In the genomic region with DNA sequence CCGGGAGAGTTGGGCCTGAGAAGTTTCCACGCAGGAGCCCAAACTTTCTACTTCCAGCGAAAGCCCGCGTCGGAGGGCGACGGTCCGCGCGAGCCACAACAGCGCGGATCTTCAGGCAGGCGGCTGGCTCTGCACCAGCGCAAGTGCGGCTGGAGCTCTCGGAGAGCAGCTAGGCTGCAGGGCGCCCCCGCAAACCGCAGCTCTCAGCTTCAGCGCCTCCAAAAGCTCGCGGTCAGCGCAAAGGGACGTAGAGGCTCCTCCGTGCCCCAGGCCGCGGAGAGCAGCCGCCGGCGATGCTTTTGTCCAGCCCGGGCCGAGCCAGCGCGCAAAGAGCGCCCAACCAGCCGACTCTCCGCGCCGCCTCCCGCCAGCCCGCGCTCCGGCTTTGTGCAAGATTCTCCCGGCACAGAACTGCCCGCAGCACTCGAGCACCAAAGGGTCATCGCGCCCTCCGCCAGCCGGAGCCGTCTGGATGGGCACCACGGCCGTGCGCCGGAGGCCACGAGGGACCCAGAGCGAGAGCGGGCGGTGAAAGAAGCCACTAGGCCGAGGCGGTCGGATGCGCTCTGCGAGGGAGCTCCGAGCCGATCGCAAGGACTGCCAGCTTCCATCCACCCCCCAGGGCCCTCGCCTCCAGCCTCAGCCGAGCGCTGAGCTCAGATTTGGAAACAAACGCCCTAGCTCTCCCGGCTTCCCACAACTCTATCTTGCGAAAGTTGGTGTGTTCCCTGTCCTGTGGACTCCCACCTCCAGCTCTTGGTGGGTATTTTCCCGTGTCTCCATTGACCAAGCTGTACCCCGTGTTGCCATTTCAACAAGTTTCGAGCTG, we compare ENCODE assay signal across 8 mouse cellular contexts. TPM values are rescaled to one million over a fixed set of nuclear protein-coding genes. Genes with fewer than 3 reads are reported as not detected.
DNase-seq lines count a peak whose midpoint lies in the region; ATAC-seq lines count a peak whose summit lies in the region.

No protein-coding gene starts in this region.

- H3K4me3 ChIP-seq in hindbrain, embryonic 11.5 days (ENCODE audit: low read depth, low read length) = peak overlapping the region; percentile 58
- H3K4me3 ChIP-seq in midbrain, embryonic 10.5 days = peak overlapping the region; percentile 66

- peak; percentile 8; the same call in 1 of the 2 replicates for ATAC-seq in hindbrain, embryonic 11.5 days (ENCODE audit: low FRiP score)
- no peak for ATAC-seq in erythroid progenitor cell, adult 5-6 weeks (replicated peaks; ENCODE audit: low FRiP score, poor library complexity, severe bottlenecking)

- DNase-seq in heart, adult 11 months = peak; percentile 81
- DNase-seq in heart, adult 9 months (ENCODE audit: low spot score in 2 of 2) = no peak
- peak; percentile 59 for DNase-seq in ES-CJ7 (ENCODE audit: low read depth, low spot score)
- peak; percentile 75 for DNase-seq in embryo, embryonic 11 days
- DNase-seq in hindbrain, embryonic 11.5 days (ENCODE audit: low spot score) = peak; percentile 78
- peak; percentile 83 for DNase-seq in midbrain, embryonic 10.5 days (ENCODE audit: low spot score)
- DNase-seq in yolk sac, embryonic 10.5 days (ENCODE audit: low spot score) = no peak

- peak overlapping the region; percentile 57 for H3K4me2 ChIP-seq in hindbrain, embryonic 11.5 days (replicated peaks; ENCODE audit: low read depth, low read length)

- H3K4me1 ChIP-seq in hindbrain, embryonic 11.5 days (replicated peaks; ENCODE audit: control insufficient read depth, insufficient read depth, low read length) = peaks cover 11% of the 10 kb centered on the region
- H3K4me1 ChIP-seq in midbrain, embryonic 10.5 days = peaks cover 63% of the 10 kb centered on the region

- H3K9ac ChIP-seq in hindbrain, embryonic 11.5 days (ENCODE audit: low read depth, low read length) = peak overlapping the region; percentile 91

- H3K9me3 ChIP-seq in hindbrain, embryonic 11.5 days (ENCODE audit: control insufficient read depth, low read length) = no peaks in the 10 kb centered on the region
- no peaks in the 10 kb centered on the region for H3K9me3 ChIP-seq in midbrain, embryonic 10.5 days (replicated peaks)

- peaks cover 50% of the 10 kb centered on the region for H3K27me3 ChIP-seq in hindbrain, embryonic 11.5 days (ENCODE audit: control insufficient read depth, insufficient read depth, low read length)
- H3K27me3 ChIP-seq in midbrain, embryonic 10.5 days (ENCODE audit: low read depth, poor library complexity, severe bottlenecking) = peaks cover 100% of the 10 kb centered on the region

- peak overlapping the region; percentile 81 for H3K27ac ChIP-seq in hindbrain, embryonic 11.5 days (ENCODE audit: low read depth, low read length)
- peak overlapping the region; percentile 91 for H3K27ac ChIP-seq in midbrain, embryonic 10.5 days (replicated peaks)

- no peaks in the 10 kb centered on the region for H3K36me3 ChIP-seq in hindbrain, embryonic 11.5 days (ENCODE audit: control insufficient read depth, insufficient read depth, low read length)
- no peaks in the 10 kb centered on the region for H3K36me3 ChIP-seq in midbrain, embryonic 10.5 days

- WGBS in hindbrain, embryonic 11.5 days = under 1% methylated on average over 77 of the region's 77 CpGs
- WGBS in midbrain, embryonic 10.5 days = under 1% methylated on average over 77 of the region's 77 CpGs

RNA-seq across cellular contexts. Expression of gene Pax6, which starts 7.6 kb away (rescaled TPM):
- 23.9 and 26.8 TPM in 2 replicates for polyA plus RNA-seq in hindbrain, embryonic 11.5 days (2014; fragmentation: Nextera tagmentation; extraction: Ambion mirVana)
- 39.0 and 40.1 TPM in 2 replicates for polyA plus RNA-seq in midbrain, embryonic 10.5 days (2016; fragmentation: Nextera tagmentation; extraction: Ambion mirVana)
- not detected in 2 replicates for total RNA-seq in erythroid progenitor cell, adult 5-6 weeks (2015; ENCODE audit: low replicate concordance)
- total RNA-seq in erythroid progenitor cell, adult 5-6 weeks (2017; ENCODE audit: low replicate concordance) = not detected in 2 replicates

Comparison
In these comparisons a context has a peak if more than half of its experiments do, and no peak if none do; other contexts are left out.
1. DNase-seq: peak in heart, adult 11 months (single experiment), ES-CJ7 (single experiment), embryo, embryonic 11 days (single experiment), hindbrain, embryonic 11.5 days (single experiment) and midbrain, embryonic 10.5 days (single experiment); none in heart, adult 9 months (0 of 2) and yolk sac, embryonic 10.5 days (single experiment).